Mouse (Mus musculus) limb, embryonic 11.5 days (tissue): ENCODE measurements around the gene Ccdc9. TPM values are rescaled to one million over a fixed set of nuclear protein-coding genes. Genes with fewer than 3 reads are reported as not detected.

Experiments
- ATAC-seq: fragments of 200-750 bp; cut with Nextera tagmentation; 2 replicates; pipeline ENCODE4 v1.8.0; 2017; ENCODE audit warnings: low read depth; ENCODE audit not compliant: insufficient number of reproducible peaks, low FRiP score, low TSS enrichment
- DNase-seq: peaks from one replicate; pipeline ENCODE4 v3.0.0-alpha.2; 2015; ENCODE audit warnings: low spot score
- H3K27ac ChIP-seq: fragments of 300-500 bp; sonication (generic); replicated peaks from 2 replicates; pipeline ENCODE4 v1.5.1; 2014; ENCODE audit warnings: low read depth, mild to moderate bottlenecking, low read length
- H3K27me3 ChIP-seq: fragments of 300-500 bp; sonication (generic); 2 replicates; pipeline ENCODE4 v1.6.1; 2014; ENCODE audit warnings: mild to moderate bottlenecking, low read length, mixed read lengths; ENCODE audit not compliant: control insufficient read depth, insufficient read depth
- H3K36me3 ChIP-seq: fragments of 300-500 bp; sonication (generic); 2 replicates; pipeline ENCODE4 v1.6.1; 2014; ENCODE audit warnings: mild to moderate bottlenecking, low read length, moderate library complexity, mixed read lengths; ENCODE audit not compliant: control insufficient read depth, insufficient read depth
- H3K4me1 ChIP-seq: fragments of 300-500 bp; sonication (generic); 2 replicates; pipeline ENCODE4 v1.6.1; 2014; ENCODE audit warnings: low read length, mixed read lengths; ENCODE audit not compliant: control insufficient read depth, insufficient read depth
- H3K4me2 ChIP-seq: fragments of 300-500 bp; sonication (generic); 2 replicates; pipeline ENCODE4 v1.6.1; 2014; ENCODE audit warnings: low read depth, mild to moderate bottlenecking, moderate library complexity; ENCODE audit not compliant: severe bottlenecking
- H3K4me3 ChIP-seq: fragments of 300-500 bp; sonication (generic); 2 replicates; pipeline ENCODE4 v1.5.1; 2014; ENCODE audit warnings: low read depth, low read length
- H3K9ac ChIP-seq: fragments of 300-500 bp; sonication (generic); 2 replicates; pipeline ENCODE4 v1.6.1; 2014; ENCODE audit warnings: mild to moderate bottlenecking, low read length
- H3K9me3 ChIP-seq: fragments of 300-500 bp; sonication (generic); 2 replicates; pipeline ENCODE4 v1.6.1; 2016; ENCODE audit warnings: low read length; ENCODE audit not compliant: control insufficient read depth
- WGBS: fragments of 180-500 bp; shearing (Covaris S2); extraction: QIAGEN DNeasy Blood & Tissue Kit; methylation state at CpG from one replicate; pipeline ENCODE4 v1.1.7; 2014; 5-methylcytosine and 5-hydroxymethylcytosine counted together
- polyA plus RNA-seq: library from polyadenylated mRNA; unstranded; fragments of >200 nt; fragmentation: Nextera tagmentation; extraction: Ambion mirVana; gene quantifications from 2 replicates; pipeline ENCODE4 v1.2.1, GENCODE M21; 2014

Ccdc9 gene
- polyA plus RNA-seq = 20.2 and 23.8 TPM in 2 replicates

DNA sequence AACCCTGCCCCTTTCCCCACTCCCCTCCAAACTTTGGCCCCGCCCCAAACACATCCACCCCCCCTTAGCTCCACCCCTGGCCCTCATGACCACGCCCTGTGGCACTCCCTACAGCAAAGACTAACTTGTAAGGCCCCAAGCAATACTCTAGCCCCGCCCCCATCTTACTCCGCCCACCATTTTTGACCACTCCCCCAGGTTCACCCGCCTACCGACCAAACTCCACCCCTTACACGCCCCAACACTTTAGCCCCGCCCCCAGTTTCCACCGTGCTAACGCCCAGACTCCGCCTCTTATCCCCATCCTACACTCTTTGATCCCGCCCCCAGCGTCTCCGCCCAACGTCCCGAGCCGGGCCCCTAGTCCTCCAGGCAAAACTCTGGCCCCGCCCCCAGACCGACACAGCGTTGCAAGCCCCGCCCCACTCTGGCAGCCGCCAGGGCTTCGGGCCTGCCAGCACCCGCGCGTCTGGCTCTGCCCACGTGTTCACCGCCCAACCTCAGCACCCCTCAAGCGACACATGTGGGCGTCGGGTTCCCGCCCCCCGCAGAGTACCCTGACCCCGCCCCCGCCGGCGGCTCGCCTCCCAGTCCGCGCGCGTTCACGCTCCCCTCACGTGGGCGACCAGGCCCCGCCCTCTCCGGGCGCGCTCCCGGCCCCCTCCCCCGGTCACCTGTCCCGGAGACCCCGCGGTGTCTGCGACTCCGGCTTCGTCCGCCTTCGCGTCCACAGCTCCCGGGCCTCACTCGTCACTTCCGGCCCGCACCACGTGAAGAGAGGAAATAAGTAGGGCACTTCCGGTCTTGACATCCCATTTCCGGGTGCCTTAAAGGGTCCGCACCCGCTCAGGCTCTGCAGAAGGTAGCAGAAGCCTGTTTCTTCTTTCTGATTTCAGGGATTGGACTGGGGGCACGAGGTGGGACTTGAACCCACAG, at the start of gene Ccdc9:
Gene Ccdc9 (minus strand): TSS at position 770 of the 936 bp plus-strand sequence.
- Histone ChIP-seq H3K36me3 (peaks cover 6% of the 10 kb centered on the region; the same call in 1 of the 2 replicates), H3K9ac (peak within 1 kb of the TSS; percentile 74), H3K4me1 (0 out of 2 replicates have a peak, but pooled peaks cover 5% of the 10 kb centered on the region), H3K27me3 (no peaks in the 10 kb centered on the region), H3K27ac (peak within 1 kb of the TSS; percentile 90), H3K4me2 (peak within 1 kb of the TSS; percentile 53), H3K4me3 (peak within 1 kb of the TSS; percentile 73), H3K9me3 (no peaks in the 10 kb centered on the region)
- ATAC-seq = peak; percentile 93
- peak; percentile 100 for DNase-seq
- WGBS = under 1% methylated on average over 70 of the region's 70 CpGs

DNA sequence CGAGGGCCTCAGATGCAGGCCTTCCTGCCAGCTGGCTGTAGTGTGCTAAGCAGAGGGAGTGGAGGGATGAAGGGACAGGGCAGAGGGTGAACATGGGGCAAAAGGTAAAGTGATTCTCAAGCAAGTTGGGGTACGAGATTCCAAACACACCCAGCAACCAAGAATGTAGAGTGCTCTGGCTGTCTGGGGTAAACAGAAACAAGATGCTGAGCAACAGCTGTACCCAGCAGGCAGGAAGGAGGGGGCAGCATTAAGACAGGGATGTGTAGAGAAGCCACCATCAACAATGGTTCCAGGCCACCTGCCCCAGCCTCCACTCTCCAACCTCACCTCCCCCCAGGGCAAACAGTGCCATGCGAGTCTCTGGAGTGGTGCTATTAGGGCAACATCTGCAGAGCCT, 42.6 kb upstream of the Ccdc9 start:
- no peak for DNase-seq
- H3K36me3 ChIP-seq = peaks cover 24% of the 10 kb centered on the region
- no peak overlapping the region for H3K9ac ChIP-seq

DNA sequence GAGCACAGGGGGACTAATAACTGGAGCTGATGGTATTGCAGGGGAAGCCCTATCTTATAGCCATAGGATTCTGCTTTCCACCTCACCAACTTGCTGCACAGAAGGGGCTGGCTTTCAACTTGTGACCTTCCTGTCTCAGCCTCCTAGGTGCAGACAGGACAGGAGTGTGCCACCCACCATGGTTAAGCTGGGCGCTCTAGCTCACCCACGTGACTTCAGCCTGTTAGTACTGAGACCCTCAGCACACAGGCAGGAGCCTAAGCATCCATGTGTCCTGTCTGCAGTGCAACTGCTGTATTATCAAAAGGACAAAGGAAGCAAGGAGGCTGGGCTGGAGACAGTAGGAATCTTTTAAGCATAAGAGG, 40.0 kb upstream of the Ccdc9 start:
- ATAC-seq (no peak), DNase-seq (no peak)
- Histone ChIP-seq H3K4me2 (no peak overlapping the region), H3K4me3 (no peak overlapping the region), H3K36me3 (peaks cover 21% of the 10 kb centered on the region), H3K9me3 (no peaks in the 10 kb centered on the region), H3K27ac (no peak overlapping the region), H3K4me1 (0 out of 2 replicates have a peak, but pooled peaks cover 3% of the 10 kb centered on the region), H3K27me3 (no peaks in the 10 kb centered on the region), H3K9ac (no peak overlapping the region)
- WGBS = 97% methylated on average over 2 of the region's 2 CpGs

More for the DNA sequence above, 42.6 kb upstream of the Ccdc9 start:
- WGBS = 70% methylated on average over 3 of the region's 3 CpGs
- Histone ChIP-seq H3K9me3 (no peaks in the 10 kb centered on the region), H3K4me3 (no peak overlapping the region), H3K4me1 (0 out of 2 replicates have a peak, but pooled peaks cover 3% of the 10 kb centered on the region), H3K4me2 (no peak overlapping the region), H3K27me3 (no peaks in the 10 kb centered on the region), H3K27ac (no peak overlapping the region)
- no peak for ATAC-seq

DNA sequence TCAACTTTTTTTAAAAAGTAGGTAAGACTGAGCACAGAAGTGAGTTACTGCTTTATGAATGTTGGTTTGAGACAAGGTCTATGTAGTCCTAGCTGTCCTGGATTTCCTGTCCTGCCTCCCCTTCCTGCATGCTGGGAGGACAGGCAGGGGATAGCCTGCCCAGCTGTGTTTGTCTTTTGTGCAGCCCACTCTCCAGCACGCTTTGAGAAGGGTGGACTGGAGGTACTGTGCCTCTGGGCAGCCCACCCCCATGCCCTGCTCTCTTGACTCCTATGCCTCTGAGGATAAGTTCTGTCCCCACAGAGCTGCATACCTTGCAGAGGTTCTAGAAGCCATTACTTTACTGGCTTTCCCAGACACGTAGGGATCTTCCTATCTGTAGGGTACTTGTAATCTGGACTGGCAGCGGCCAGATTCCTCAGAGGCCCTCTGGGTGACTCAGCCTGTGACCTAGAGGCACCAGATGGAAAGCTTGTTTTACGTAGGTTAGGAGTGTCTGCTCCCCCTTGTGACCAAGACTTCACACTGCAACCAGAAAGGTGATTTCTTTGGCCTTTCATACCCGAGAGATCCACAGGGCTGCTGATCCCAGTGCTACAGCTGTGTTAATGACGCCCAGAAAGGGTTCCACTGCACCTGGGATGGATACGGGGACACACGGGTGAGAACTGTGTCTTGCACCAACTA, 39.5 kb upstream of the Ccdc9 start:
- Histone ChIP-seq H3K36me3 (peaks cover 21% of the 10 kb centered on the region), H3K4me2 (no peak overlapping the region), H3K4me1 (0 out of 2 replicates have a peak, but pooled peaks cover 3% of the 10 kb centered on the region), H3K27me3 (no peaks in the 10 kb centered on the region), H3K9me3 (no peaks in the 10 kb centered on the region), H3K4me3 (no peak overlapping the region), H3K27ac (no peak overlapping the region), H3K9ac (no peak overlapping the region)
- 31% methylated on average over 8 of the region's 8 CpGs for WGBS
- DNase-seq = peak; percentile 72
- peak; percentile 31; the same call in 1 of the 2 replicates for ATAC-seq

DNA sequence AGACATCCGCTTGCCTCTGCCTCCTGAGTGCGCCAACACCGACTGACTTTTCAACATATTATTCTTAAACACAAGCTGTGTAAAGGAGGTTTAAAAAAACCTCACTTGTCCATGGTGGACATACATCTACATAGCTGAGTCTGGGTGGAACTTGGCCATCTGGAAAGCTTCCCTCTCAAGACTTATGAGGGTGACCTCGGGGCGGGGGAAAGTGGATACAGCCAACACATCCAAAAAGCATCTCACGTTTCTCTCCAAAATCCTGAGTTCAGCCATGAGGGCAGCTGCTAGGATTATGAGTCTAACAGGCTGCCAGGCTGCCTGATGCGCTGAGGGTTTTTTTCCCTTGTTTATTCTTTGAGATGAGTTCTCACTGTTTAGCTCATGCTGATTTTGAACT, 38.1 kb upstream of the Ccdc9 start:
- WGBS = 89% methylated on average over 7 of the region's 7 CpGs
- Histone ChIP-seq H3K27me3 (no peaks in the 10 kb centered on the region), H3K4me2 (no peak overlapping the region), H3K4me1 (0 out of 2 replicates have a peak, but pooled peaks cover 3% of the 10 kb centered on the region), H3K36me3 (peaks cover 13% of the 10 kb centered on the region), H3K27ac (no peak overlapping the region), H3K4me3 (no peak overlapping the region), H3K9ac (no peak overlapping the region), H3K9me3 (no peaks in the 10 kb centered on the region)
- DNase-seq (no peak), ATAC-seq (no peak)

DNA sequence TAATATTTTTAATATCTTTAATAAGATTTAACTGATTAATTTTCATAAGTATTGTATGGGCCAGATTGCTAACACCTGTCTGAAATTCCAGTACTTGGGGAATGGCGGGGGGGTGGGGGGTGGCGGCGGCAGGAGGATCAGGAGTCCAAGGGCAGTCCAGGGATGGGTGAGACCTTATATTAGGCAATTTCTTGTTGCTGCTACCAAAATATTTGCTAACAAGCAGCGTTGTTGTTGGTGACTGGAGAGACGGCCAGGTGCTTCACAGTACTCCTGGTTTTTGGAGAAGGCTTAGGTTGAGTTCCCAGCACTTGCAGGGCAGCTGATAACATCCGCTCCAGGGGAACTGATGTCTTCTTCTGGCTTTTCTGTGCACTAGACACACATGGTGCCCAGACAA, 33.9 kb upstream of the Ccdc9 start:
- Histone ChIP-seq H3K4me1 (no peaks in the 10 kb centered on the region), H3K9ac (no peak overlapping the region), H3K36me3 (no peaks in the 10 kb centered on the region), H3K27me3 (no peaks in the 10 kb centered on the region), H3K4me2 (no peak overlapping the region), H3K27ac (no peak overlapping the region), H3K4me3 (no peak overlapping the region), H3K9me3 (no peaks in the 10 kb centered on the region)
- DNase-seq (no peak), ATAC-seq (no peak)
- 88% methylated on average over 6 of the region's 6 CpGs for WGBS

DNA sequence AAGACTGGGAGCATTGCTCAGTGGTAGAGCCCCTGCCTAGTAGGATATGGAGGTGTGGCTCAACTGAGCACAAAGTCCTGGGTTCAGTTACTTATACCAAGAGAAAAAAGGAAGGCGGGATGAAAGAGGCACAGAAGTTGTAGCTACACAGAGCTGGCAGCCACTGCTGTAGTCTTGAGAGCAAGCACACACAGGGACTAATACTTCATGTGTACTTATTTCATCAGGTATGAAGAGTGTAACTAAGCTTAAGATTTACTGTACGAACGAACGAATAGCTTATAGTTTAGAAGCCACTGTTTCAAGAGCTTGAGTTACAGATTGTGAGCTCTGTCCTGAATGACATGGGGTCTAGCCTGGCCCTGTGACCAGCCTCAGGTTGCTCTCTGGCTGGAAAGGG, 32.6 kb upstream of the Ccdc9 start:
- Histone ChIP-seq H3K27me3 (no peaks in the 10 kb centered on the region), H3K36me3 (no peaks in the 10 kb centered on the region), H3K9me3 (no peaks in the 10 kb centered on the region), H3K9ac (no peak overlapping the region), H3K4me3 (no peak overlapping the region), H3K4me2 (no peak overlapping the region), H3K27ac (no peak overlapping the region), H3K4me1 (0 out of 2 replicates have a peak, but pooled peaks cover 2% of the 10 kb centered on the region)
- DNase-seq (no peak), ATAC-seq (no peak)
- 91% methylated on average over 4 of the region's 4 CpGs for WGBS

DNA sequence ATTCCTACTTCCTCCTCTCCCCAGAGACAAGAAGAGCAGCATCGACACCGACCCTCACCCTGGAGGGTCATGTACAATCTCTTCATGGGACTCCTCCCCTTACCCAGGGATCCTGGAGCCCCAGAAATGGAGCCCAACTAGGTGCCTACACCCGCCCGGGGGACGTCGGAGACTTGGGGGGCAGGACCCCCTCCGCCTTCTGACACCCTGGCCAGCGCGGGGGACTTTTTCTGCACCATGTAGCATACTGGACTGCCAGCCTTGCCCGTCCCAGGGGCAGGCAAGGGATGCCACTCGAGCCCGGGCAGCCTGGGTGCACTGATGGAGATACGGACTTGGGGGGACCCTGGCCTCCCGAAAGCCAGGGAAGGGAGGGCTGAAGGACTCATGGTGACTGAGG, 30.5 kb upstream of the Ccdc9 start:
- no peak overlapping the region for H3K9ac ChIP-seq
- H3K9me3 ChIP-seq = no peaks in the 10 kb centered on the region; the same call in 1 of the 2 replicates
- no peaks in the 10 kb centered on the region for H3K36me3 ChIP-seq
- WGBS = 80% methylated on average over 14 of the region's 14 CpGs
- H3K4me2 ChIP-seq = no peak overlapping the region
- no peak overlapping the region for H3K27ac ChIP-seq
- no peaks in the 10 kb centered on the region for H3K27me3 ChIP-seq
- H3K4me3 ChIP-seq = no peak overlapping the region
- ATAC-seq (no peak), DNase-seq (no peak)
- peaks cover 16% of the 10 kb centered on the region for H3K4me1 ChIP-seq
